In genomic region chr9:44066785-44067225, GRCm38 (mm10) we compare ENCODE assay signal across 8 mouse cellular contexts. TPM values are rescaled to one million over a fixed set of nuclear protein-coding genes. Genes with fewer than 3 reads are reported as not detected.
A peak's percentile ranks its signal among the peaks of the same experiment; 100 is the strongest.
DNase-seq lines count a peak whose midpoint lies in the region; ATAC-seq lines count a peak whose summit lies in the region.

Gene Usp2, plus strand, starts transcription at chr9:44067021.

- no peaks in the 10 kb centered on the region for H3K9me3 ChIP-seq in hindbrain, embryonic 11.5 days (ENCODE audit: control insufficient read depth, low read length)

- no peaks in the 10 kb centered on the region for H3K27me3 ChIP-seq in hindbrain, embryonic 11.5 days (ENCODE audit: control insufficient read depth, insufficient read depth, low read length)

- peak within 1 kb of the TSS; percentile 30 for H3K4me3 ChIP-seq in hindbrain, embryonic 11.5 days (ENCODE audit: low read depth, low read length)

- peak within 1 kb of the TSS; percentile 5; the same call in 1 of the 2 replicates for H3K9ac ChIP-seq in hindbrain, embryonic 11.5 days (ENCODE audit: low read depth, low read length)

- DNase-seq in Muller cell, postnatal 12 days (ENCODE audit: inconsistent ontology term) = peak; percentile 100
- DNase-seq in cerebellum, adult 9-11 months = peak; percentile 99
- DNase-seq in frontal cortex, adult 2 months (ENCODE audit: extremely low spot score in 1 of 2, low spot score in 1 of 2) = peak; percentile 100
- peak; percentile 99 for DNase-seq in hindbrain, embryonic 11.5 days (ENCODE audit: low spot score)
- peak; percentile 100 for DNase-seq in layer of hippocampus, postnatal 10 days (ENCODE audit: low spot score in 2 of 2)
- DNase-seq in lung, postnatal 10 days = peak; percentile 99
- peak; percentile 97 for DNase-seq in retina, adult 2 months (ENCODE audit: low read depth, low spot score)
- peak; percentile 99 to 100 for DNase-seq in thymus, postnatal 36 days

- WGBS in hindbrain, embryonic 11.5 days = 0% methylated on average over 36 of the region's 38 CpGs

- no peak within 1 kb of the TSS for H3K27ac ChIP-seq in hindbrain, embryonic 11.5 days (ENCODE audit: low read depth, low read length)

- H3K4me2 ChIP-seq in hindbrain, embryonic 11.5 days (replicated peaks; ENCODE audit: low read depth, low read length) = peak within 1 kb of the TSS; percentile 42

- H3K4me1 ChIP-seq in hindbrain, embryonic 11.5 days (replicated peaks; ENCODE audit: control insufficient read depth, insufficient read depth, low read length) = peaks cover 12% of the 10 kb centered on the region

- ATAC-seq in hindbrain, embryonic 11.5 days (ENCODE audit: low FRiP score) = peak; percentile 97

- H3K36me3 ChIP-seq in hindbrain, embryonic 11.5 days (ENCODE audit: control insufficient read depth, insufficient read depth, low read length) = no peaks in the 10 kb centered on the region

RNA-seq across cellular contexts. Expression of gene Usp2, which starts in this region (rescaled TPM):
- polyA plus RNA-seq in frontal cortex, adult 2 months (2012; rRNA removed) = 40.2 and 44.9 TPM in 2 replicates
- polyA plus RNA-seq in hindbrain, embryonic 11.5 days (2014; fragmentation: Nextera tagmentation; extraction: Ambion mirVana) = 11.4 and 13.9 TPM in 2 replicates
- 10 to 100 TPM; 41.7 to 47.2 TPM for total RNA-seq in layer of hippocampus, postnatal 10 days (2021)
